Mouse (Mus musculus) lung, postnatal 0 days (tissue): ENCODE results near the gene Omt2b.

Source experiments
- CTCF ChIP-seq: IDR thresholded peaks from 2 replicates; pipeline ENCODE4 v1.5.1; 2016; ENCODE audit warnings: antibody characterized with exemption, mild to moderate bottlenecking
- EP300 ChIP-seq: IDR thresholded peaks from 2 replicates; pipeline ENCODE4 v1.6.1; 2016; ENCODE audit warnings: antibody characterized with exemption, mild to moderate bottlenecking, control low read depth

GRCm38 (mm10) chr9:78377546-78377945 lies 50.2 kb downstream of the Omt2b start:
- TF ChIP-seq CTCF (no peak), EP300 (no peak)
